Mouse (Mus musculus): ENCODE measurements at regions not wholly inside any gene's neighbourhood (a gene's known extent, or its start where the extent isn't known, plus 50 kb on each side); places are given as distances from the start of the nearest gene placed in this dataset.

GRCm38 (mm10) chr4:11893560-11894205 lies 87.4 kb downstream of the Gm10604 start:
- TF ChIP-seq MYOG (IDR thresholded peaks at IDR 0.05; ENCODE audit: control insufficient read depth in 1 of 3, insufficient read depth in 1 of 3, insufficient read length in 2 of 3, low read depth in 2 of 3) (no peak), MAX (IDR thresholded peaks at IDR 0.05; ENCODE audit: low read depth) (no peak)
